Mouse (Mus musculus) testis, adult 10 weeks (tissue): ENCODE results near the gene Olfr508. TPM values are rescaled to one million over a fixed set of nuclear protein-coding genes. Genes with fewer than 3 reads are reported as not detected.

Experiments
- polyA plus RNA-seq: library from polyadenylated mRNA; stranded (reverse); fragments of 350-450 nt; fragmentation: Illumina TruSeq; extraction: RNeasy Lipid Tissue Mini Kit (QIAGEN cat#74804); gene quantifications from one replicate; pipeline ENCODE4 v1.2.3, GENCODE M21; 2014; ENCODE audit warnings: low read depth, low replicate concordance

The Olfr508 gene
- polyA plus RNA-seq = not detected

DNA sequence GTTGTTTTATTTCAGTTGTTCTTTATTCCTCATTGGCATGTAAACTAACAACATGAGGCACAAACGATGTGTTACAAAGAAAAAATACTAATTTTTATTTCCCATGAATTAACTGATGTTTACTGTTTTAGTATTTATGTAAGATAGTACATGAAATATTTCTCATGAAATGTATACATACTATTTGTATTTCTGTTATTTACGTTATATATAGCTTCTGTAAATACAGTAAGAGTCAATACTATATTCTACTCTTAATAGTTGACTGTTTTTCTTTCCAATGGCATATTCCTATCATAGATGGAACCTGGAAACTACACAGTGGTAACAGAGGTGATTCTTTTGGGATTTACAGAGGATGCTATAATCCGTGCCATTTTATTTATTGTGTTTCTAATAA, at the start of gene Olfr508:
Olfr508 (plus strand) TSS at position 301 of the 400 bp plus-strand sequence.

DNA sequence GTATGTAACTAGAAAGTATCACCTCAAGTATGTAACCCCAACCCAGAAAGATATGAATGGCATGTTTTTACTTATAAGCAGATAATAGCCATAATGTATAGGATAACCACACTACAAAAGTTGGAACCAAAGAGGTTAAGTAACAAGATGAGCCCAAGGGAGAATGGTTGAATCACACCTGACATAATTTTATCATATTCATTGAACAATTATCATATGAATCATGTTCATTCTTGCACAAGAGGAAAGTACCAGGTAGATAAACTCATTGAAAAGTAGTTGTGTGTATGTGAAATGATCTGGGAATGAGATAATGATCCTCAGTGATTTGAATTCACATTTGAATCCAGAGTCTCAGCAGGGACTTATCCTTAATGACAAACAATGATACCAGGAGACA, 19.3 kb upstream of the Olfr508 start, which contains the start of gene Olfr506:
Olfr506 (plus strand) TSS at position 301 of the 400 bp plus-strand sequence.

DNA sequence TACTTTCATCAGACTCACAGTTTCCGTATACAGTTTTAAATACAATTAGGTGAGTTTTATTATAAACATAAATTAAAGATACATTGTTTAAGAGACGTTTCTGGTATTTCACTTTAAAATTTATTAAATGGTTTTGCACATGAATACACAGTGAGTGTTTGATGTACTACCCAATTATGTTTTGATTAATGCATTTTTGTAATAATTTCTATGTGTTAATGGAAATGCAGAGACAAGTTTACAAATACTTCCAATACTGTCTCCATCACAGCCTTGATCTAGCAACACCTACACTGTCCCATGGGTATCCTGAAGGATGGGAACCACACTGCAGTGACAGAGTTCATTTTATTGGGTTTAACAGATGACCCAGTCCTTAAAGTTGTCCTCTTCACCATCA, 8.3 kb upstream of the Olfr508 start, which contains the start of gene Olfr507:
Olfr507 (plus strand) TSS at position 301 of the 400 bp plus-strand sequence.

DNA sequence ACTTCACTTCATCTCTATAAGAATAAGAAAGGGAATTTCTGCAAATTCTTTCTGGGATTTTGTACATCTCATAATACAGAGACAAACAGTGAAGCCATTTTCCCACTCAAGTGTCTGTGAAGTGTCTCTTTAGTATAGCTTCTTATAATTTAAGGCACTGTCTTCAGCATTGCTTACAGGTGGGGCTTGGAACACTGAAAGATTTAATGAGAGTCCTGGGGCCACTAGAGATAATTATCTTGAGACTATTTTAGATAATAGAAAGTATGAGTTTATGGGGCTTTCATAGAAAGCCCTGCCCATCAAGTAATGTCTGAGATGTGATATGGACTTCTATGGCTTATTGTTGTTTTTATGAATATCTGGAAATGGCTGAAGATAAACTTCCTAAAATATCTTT, 22.0 kb downstream of the Olfr508 start, which contains the start of gene Olfr509:
Olfr509 (minus strand) TSS at position 101 of the 400 bp plus-strand sequence.

DNA sequence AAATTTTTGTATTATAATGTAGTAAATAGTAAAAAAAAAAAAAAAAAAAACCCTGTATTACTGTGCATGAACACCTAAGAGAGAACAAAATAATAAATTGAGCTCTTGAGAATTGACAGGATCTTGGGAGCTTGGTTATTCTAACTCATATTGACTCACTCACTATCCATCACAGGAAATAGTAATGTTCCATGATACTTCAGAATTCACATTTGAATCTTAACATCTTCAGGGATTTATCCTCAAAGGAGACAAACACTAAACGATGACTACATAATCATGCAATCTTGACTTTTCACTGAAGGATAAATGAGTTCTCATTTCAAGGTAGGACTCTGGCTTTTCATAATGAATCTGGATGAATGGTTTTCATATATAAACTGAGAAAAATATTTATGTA, 36.3 kb downstream of the Olfr508 start, which contains the start of gene Olfr510:
Olfr510 (plus strand) TSS at position 301 of the 400 bp plus-strand sequence.

Other genes starting within 250 kb of the Olfr508 start
- gene Olfr495, start 236.8 kb upstream of the Olfr508 start, polyA plus RNA-seq = not detected
- gene Olfr497, start 209.6 kb upstream of the Olfr508 start, polyA plus RNA-seq = not detected
- gene Olfr498, start 164.7 kb upstream of the Olfr508 start, polyA plus RNA-seq = not detected
- not detected for gene Olfr502, start 104.9 kb upstream of the Olfr508 start, polyA plus RNA-seq
- not detected for gene Olfr503, start 85.5 kb upstream of the Olfr508 start, polyA plus RNA-seq
- gene Olfr504, start 64.2 kb upstream of the Olfr508 start, polyA plus RNA-seq = not detected
- gene Olfr506, start 19.2 kb upstream of the Olfr508 start, polyA plus RNA-seq = not detected
- gene Olfr507, start 8.2 kb upstream of the Olfr508 start, polyA plus RNA-seq = not detected
- not detected for gene Olfr509, start 21.9 kb downstream of the Olfr508 start, polyA plus RNA-seq
- not detected for gene Olfr510, start 36.4 kb downstream of the Olfr508 start, polyA plus RNA-seq
- not detected for gene Olfr512, start 83.3 kb downstream of the Olfr508 start, polyA plus RNA-seq
- gene Olfr513, start 121.0 kb downstream of the Olfr508 start, polyA plus RNA-seq = not detected
- not detected for gene Olfr514, start 196.0 kb downstream of the Olfr508 start, polyA plus RNA-seq
- gene Olfr516, start 220.5 kb downstream of the Olfr508 start, polyA plus RNA-seq = not detected
- gene Olfr517, start 242.4 kb downstream of the Olfr508 start, polyA plus RNA-seq = not detected